Mouse (Mus musculus) E14TG2a.4 (cell line): ENCODE results near the gene Ube2f.

Source experiments
- H3K27me3 ChIP-seq: 2 replicates; pipeline ENCODE4 v1.6.1; 2014; ENCODE audit warnings: low read length, control low read depth; ENCODE audit not compliant: insufficient read depth
- H3K36me3 ChIP-seq: 2 replicates; pipeline ENCODE4 v1.6.1; 2014; ENCODE audit warnings: low read length, control low read depth; ENCODE audit not compliant: insufficient read depth
- H3K4me1 ChIP-seq: replicated peaks from 2 replicates; pipeline ENCODE4 v1.6.1; 2014; ENCODE audit warnings: low read depth, low read length, control low read depth
- H3K4me3 ChIP-seq: replicated peaks from 2 replicates; pipeline ENCODE4 v1.5.1; 2014; ENCODE audit warnings: mild to moderate bottlenecking, low read length
- H3K9me3 ChIP-seq: 2 replicates; pipeline ENCODE4 v1.6.1; 2014; ENCODE audit warnings: low read length, control low read depth
- CTCF ChIP-seq: conservative IDR thresholded peaks from 2 replicates; pipeline ENCODE4 v1.5.1; 2014; ENCODE audit warnings: low read length
- NANOG ChIP-seq: IDR thresholded peaks from 2 replicates; pipeline ENCODE4 v1.6.1; 2014; ENCODE audit warnings: borderline replicate concordance, low read length, mixed read lengths
- POU5F1 ChIP-seq: IDR thresholded peaks from 2 replicates; pipeline ENCODE4 v1.6.1; 2014; ENCODE audit warnings: low read length, borderline replicate concordance

The Ube2f gene

GRCm38 (mm10) chr1:91295544-91295943 is 45.4 kb downstream of the Ube2f start:
- TF ChIP-seq POU5F1 (no peak), NANOG (no peak), CTCF (no peak)
- H3K4me1 ChIP-seq = peaks cover 22% of the 10 kb centered on the region
- H3K4me3 ChIP-seq = no peak overlapping the region
- H3K36me3 ChIP-seq = peaks cover 15% of the 10 kb centered on the region
- no peaks in the 10 kb centered on the region for H3K9me3 ChIP-seq
- peaks cover 3% of the 10 kb centered on the region; the same call in 1 of the 2 replicates for H3K27me3 ChIP-seq

- TF ChIP-seq CTCF (no peak), POU5F1 (no peak), NANOG (no peak)
- H3K4me3 ChIP-seq = peak within 1 kb of the TSS; percentile 96
- peaks cover 26% of the 10 kb centered on the region for H3K36me3 ChIP-seq
These were observed 48.0 kb downstream of the Ube2f start, which contains the start of gene Scly for GRCm38 (mm10) chr1:91297799-91298744. Scly (plus strand) TSS chr1:91298338.

GRCm38 (mm10) chr1:91299026-91299706 is 49.1 kb downstream of the Ube2f start:
- H3K27me3 ChIP-seq = peaks cover 3% of the 10 kb centered on the region; the same call in 1 of the 2 replicates
- peaks cover 31% of the 10 kb centered on the region for H3K36me3 ChIP-seq
- H3K4me3 ChIP-seq = peak overlapping the region; percentile 96
- H3K4me1 ChIP-seq = peaks cover 22% of the 10 kb centered on the region
- H3K9me3 ChIP-seq = no peaks in the 10 kb centered on the region
- TF ChIP-seq NANOG = no peak
- no peak for TF ChIP-seq POU5F1
- TF ChIP-seq CTCF = no peak

More at GRCm38 (mm10) chr1:91297799-91298744, 48.0 kb downstream of the Ube2f start, which contains the start of gene Scly:
- Histone ChIP-seq H3K4me1 (peaks cover 22% of the 10 kb centered on the region), H3K9me3 (no peaks in the 10 kb centered on the region), H3K27me3 (peaks cover 3% of the 10 kb centered on the region; the same call in 1 of the 2 replicates)

- Histone ChIP-seq H3K4me1 (peaks cover 22% of the 10 kb centered on the region), H3K36me3 (peaks cover 35% of the 10 kb centered on the region)
- no peak for TF ChIP-seq POU5F1
- TF ChIP-seq NANOG = no peak
- TF ChIP-seq CTCF = no peak
These were observed 49.8 kb downstream of the Ube2f start for GRCm38 (mm10) chr1:91299707-91300426.

GRCm38 (mm10) chr1:91301206-91301920 is 51.3 kb downstream of the Ube2f start:
- H3K27me3 ChIP-seq = peaks cover 3% of the 10 kb centered on the region; the same call in 1 of the 2 replicates
- peaks cover 22% of the 10 kb centered on the region for H3K4me1 ChIP-seq
- peaks cover 42% of the 10 kb centered on the region for H3K36me3 ChIP-seq
- TF ChIP-seq POU5F1 (no peak), CTCF (no peak), NANOG (no peak)
- no peaks in the 10 kb centered on the region for H3K9me3 ChIP-seq
- no peak overlapping the region for H3K4me3 ChIP-seq

More at GRCm38 (mm10) chr1:91299707-91300426, 49.8 kb downstream of the Ube2f start:
- Histone ChIP-seq H3K4me3 (no peak overlapping the region), H3K9me3 (no peaks in the 10 kb centered on the region), H3K27me3 (peaks cover 3% of the 10 kb centered on the region; the same call in 1 of the 2 replicates)

GRCm38 (mm10) chr1:91302021-91302420 is 51.9 kb downstream of the Ube2f start:
- no peak for TF ChIP-seq CTCF
- no peak for TF ChIP-seq NANOG
- no peak for TF ChIP-seq POU5F1
- peaks cover 44% of the 10 kb centered on the region for H3K36me3 ChIP-seq
- H3K27me3 ChIP-seq = peaks cover 3% of the 10 kb centered on the region; the same call in 1 of the 2 replicates
- H3K4me1 ChIP-seq = peaks cover 22% of the 10 kb centered on the region
- H3K4me3 ChIP-seq = no peak overlapping the region
- no peaks in the 10 kb centered on the region for H3K9me3 ChIP-seq

GRCm38 (mm10) chr1:91304621-91305020 is 54.5 kb downstream of the Ube2f start:
- no peaks in the 10 kb centered on the region for H3K27me3 ChIP-seq
- TF ChIP-seq NANOG (no peak), POU5F1 (no peak), CTCF (no peak)

More at GRCm38 (mm10) chr1:91304621-91305020, 54.5 kb downstream of the Ube2f start:
- Histone ChIP-seq H3K36me3 (peaks cover 68% of the 10 kb centered on the region), H3K4me1 (peaks cover 8% of the 10 kb centered on the region), H3K9me3 (no peaks in the 10 kb centered on the region), H3K4me3 (no peak overlapping the region)
